Mouse (Mus musculus) testis, adult 2 months (tissue): Measurements from ENCODE around the gene Wfdc15b.

Experiments
- CTCF ChIP-seq: fragments of 200-500 bp; IDR thresholded peaks from 2 replicates; pipeline ENCODE4 v1.5.1; 2012; ENCODE audit warnings: low read depth, mild to moderate bottlenecking, inconsistent platforms, low read length, moderate library complexity; ENCODE audit not compliant: control insufficient read depth, insufficient read depth, insufficient replicate concordance
- POLR2A ChIP-seq: fragments of 200-500 bp; IDR thresholded peaks from 2 replicates; pipeline ENCODE4 v1.6.1; 2012; ENCODE audit warnings: low read depth, mild to moderate bottlenecking, inconsistent platforms, low read length, moderate library complexity; ENCODE audit not compliant: control insufficient read depth

DNA sequence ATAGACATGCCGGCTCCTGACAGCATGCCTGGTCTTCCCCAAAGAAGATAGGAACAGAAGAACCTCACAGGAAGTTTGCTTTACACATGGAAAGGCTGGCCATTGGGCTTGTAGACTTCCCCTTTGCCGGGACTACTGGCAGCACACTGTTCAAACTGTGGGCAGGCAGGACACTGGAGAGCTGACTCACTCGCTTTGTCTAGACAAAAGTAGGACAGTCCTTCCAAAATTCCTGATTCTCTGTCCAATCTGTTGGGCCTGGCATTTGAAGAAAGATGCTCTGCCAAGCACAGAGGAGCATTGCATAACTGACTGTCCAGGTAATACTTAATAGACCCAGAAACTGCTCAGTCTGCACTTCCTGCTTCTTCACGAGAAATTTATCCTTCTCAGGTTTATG is 14.8 kb downstream of the Wfdc15b start:
- TF ChIP-seq CTCF (no peak), POLR2A (no peak)
